Mouse (Mus musculus) stomach, embryonic 16.5 days (tissue): ENCODE results near the gene Tbc1d15. TPM values are rescaled to one million over a fixed set of nuclear protein-coding genes. Genes with fewer than 3 reads are reported as not detected.
A peak's percentile ranks its signal among the peaks of the same experiment; 100 is the strongest.

Experiments
- ATAC-seq: fragments of 200-750 bp; cut with Nextera tagmentation; 2 replicates; pipeline ENCODE4 v1.8.0; 2017; ENCODE audit warnings: moderate number of reproducible peaks, moderate TSS enrichment; ENCODE audit not compliant: insufficient read depth, low FRiP score
- H3K27ac ChIP-seq: fragments of 300-500 bp; sonication (generic); 2 replicates; pipeline ENCODE4 v1.5.1; 2014; ENCODE audit warnings: low read length
- H3K27me3 ChIP-seq: fragments of 300-500 bp; sonication (generic); 2 replicates; pipeline ENCODE4 v1.6.1; 2014; ENCODE audit warnings: low read length, control low read depth, mixed read lengths; ENCODE audit not compliant: control insufficient read depth, insufficient read depth
- H3K36me3 ChIP-seq: fragments of 300-500 bp; sonication (generic); 2 replicates; pipeline ENCODE4 v1.6.1; 2014; ENCODE audit warnings: low read length; ENCODE audit not compliant: control insufficient read depth, insufficient read depth
- H3K4me1 ChIP-seq: fragments of 300-500 bp; sonication (generic); 2 replicates; pipeline ENCODE4 v1.6.1; 2014; ENCODE audit warnings: low read length, control low read depth, mixed read lengths; ENCODE audit not compliant: control insufficient read depth, insufficient read depth
- H3K4me2 ChIP-seq: fragments of 300-500 bp; sonication (generic); 2 replicates; pipeline ENCODE4 v1.6.1; 2014; ENCODE audit warnings: low read depth, low read length, mixed read lengths
- H3K4me3 ChIP-seq: fragments of 300-500 bp; sonication (generic); replicated peaks from 2 replicates; pipeline ENCODE4 v1.5.1; 2014; ENCODE audit warnings: mild to moderate bottlenecking, low read length
- H3K9ac ChIP-seq: fragments of 300-500 bp; sonication (generic); 2 replicates; pipeline ENCODE4 v1.6.1; 2014; ENCODE audit warnings: low read length
- H3K9me3 ChIP-seq: fragments of 300-500 bp; sonication (generic); replicated peaks from 2 replicates; pipeline ENCODE4 v1.6.1; 2016; ENCODE audit warnings: low read length, control low read depth; ENCODE audit not compliant: control insufficient read depth
- WGBS: fragments of 180-500 bp; shearing (Covaris S2); extraction: QIAGEN DNeasy Blood & Tissue Kit; methylation state at CpG from one replicate; pipeline ENCODE4 v1.1.7; 2014; 5-methylcytosine and 5-hydroxymethylcytosine counted together
- polyA plus RNA-seq: library from polyadenylated mRNA; unstranded; fragments of >200 nt; fragmentation: Nextera tagmentation; extraction: Ambion mirVana; gene quantifications from 2 replicates; pipeline ENCODE4 v1.2.1, GENCODE M21; 2015

Gene Tbc1d15
- polyA plus RNA-seq = 43.4 and 49.5 TPM in 2 replicates

DNA sequence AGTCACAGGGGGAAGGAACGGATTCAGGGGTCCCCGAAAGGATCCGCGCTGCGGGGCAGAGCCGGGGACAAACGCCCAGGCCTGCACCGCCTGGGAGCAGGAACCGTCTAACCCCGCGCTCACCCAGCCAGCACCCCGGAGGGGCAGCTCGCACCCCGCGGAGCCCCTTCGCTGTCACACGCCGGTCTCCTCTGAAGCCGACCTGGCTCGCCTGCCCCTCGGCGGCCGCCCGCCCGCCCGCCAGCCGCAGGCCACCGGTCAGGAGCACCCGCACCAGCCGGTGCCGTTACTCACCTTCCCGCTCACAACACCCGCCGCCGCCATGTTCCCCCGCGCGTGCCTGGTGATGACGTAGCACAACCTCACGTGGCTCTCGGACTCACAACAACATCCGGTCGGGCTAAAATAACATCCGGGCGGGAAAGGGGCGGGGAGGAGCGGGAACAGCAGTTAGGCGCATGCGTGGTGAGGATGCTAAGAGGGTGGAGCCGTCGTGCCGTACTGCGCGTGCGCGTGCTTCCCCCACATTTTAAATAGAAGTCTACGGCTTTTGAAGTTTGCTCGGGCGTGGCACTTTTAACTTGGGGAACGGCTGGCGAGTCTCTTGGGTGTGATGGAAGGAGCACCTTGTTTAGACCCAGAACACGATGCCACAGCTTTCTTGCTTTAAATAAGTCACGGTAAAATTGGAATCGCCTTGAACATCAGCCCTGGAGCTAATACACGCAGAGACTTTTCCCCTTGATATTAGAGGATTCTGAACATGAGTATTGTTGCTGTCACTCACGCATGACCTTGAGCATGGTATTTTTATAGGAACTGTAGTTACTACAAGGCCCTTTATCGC is at the start of gene Tbc1d15:
Gene Tbc1d15, minus strand, starts transcription at position 380 of the 847 bp plus-strand sequence.
- no peaks in the 10 kb centered on the region for H3K27me3 ChIP-seq
- under 1% methylated on average over 67 of the region's 67 CpGs for WGBS
- ATAC-seq = peak; percentile 95
- H3K9ac ChIP-seq = peak within 1 kb of the TSS; percentile 90
- no peaks in the 10 kb centered on the region for H3K36me3 ChIP-seq
- H3K9me3 ChIP-seq = no peaks in the 10 kb centered on the region
- peak within 1 kb of the TSS; percentile 98 for H3K4me3 ChIP-seq
- H3K27ac ChIP-seq = peak within 1 kb of the TSS; percentile 93
- H3K4me2 ChIP-seq = peak within 1 kb of the TSS; percentile 82
- H3K4me1 ChIP-seq = peaks cover 10% of the 10 kb centered on the region

DNA sequence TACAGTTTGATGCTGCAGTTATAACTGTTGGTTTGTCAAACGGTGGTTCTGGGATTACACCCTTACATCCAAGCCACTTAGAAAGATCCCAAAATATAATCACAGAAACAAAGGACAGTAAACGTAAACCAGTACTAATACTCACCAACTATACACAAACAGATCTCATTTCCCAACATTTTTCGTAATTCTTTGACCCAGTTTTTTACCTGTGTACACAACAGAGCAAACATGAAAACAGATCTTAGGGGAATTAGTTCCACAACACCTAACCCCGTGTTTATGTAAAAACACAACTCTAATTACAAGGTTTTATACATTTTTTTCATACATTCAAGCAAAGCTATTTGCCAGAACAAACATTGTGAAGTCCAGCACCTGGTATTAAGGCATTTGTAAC is 47.4 kb upstream of the Tbc1d15 start:
- H3K4me2 ChIP-seq = no peak overlapping the region
- H3K4me1 ChIP-seq = no peaks in the 10 kb centered on the region
- WGBS = 88% methylated on average over 4 of the region's 4 CpGs
- no peak overlapping the region for H3K27ac ChIP-seq
- ATAC-seq = no peak
- no peak overlapping the region for H3K4me3 ChIP-seq
- peaks cover 7% of the 10 kb centered on the region; the same call in 1 of the 2 replicates for H3K36me3 ChIP-seq
- no peak overlapping the region for H3K9ac ChIP-seq
- H3K9me3 ChIP-seq = no peaks in the 10 kb centered on the region
- H3K27me3 ChIP-seq = no peaks in the 10 kb centered on the region

DNA sequence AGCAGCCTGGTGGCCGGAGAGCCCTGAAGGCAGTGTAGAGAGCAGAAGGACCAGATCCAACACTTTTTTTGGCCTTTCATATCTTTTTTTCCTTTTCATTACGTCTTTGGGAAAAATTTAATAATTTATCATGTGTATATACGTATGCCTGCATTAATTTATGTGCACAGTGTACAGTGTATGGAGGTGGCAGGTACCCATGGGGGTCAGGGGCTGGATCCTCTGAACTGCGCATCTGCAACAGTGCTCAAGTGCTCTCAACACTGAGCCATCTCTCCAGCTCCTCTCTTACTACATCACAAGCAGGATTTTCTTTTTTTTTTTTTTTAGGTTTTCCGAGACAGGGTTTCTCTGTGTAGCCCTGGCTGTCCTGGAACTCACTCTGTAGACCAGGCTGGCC is 46.3 kb upstream of the Tbc1d15 start:
- Histone ChIP-seq H3K9ac (no peak overlapping the region), H3K36me3 (peaks cover 7% of the 10 kb centered on the region; the same call in 1 of the 2 replicates), H3K9me3 (no peaks in the 10 kb centered on the region), H3K4me3 (no peak overlapping the region), H3K4me1 (no peaks in the 10 kb centered on the region), H3K4me2 (no peak overlapping the region), H3K27ac (no peak overlapping the region), H3K27me3 (no peaks in the 10 kb centered on the region)
- ATAC-seq = no peak
- WGBS = 83% methylated on average over 5 of the region's 5 CpGs

DNA sequence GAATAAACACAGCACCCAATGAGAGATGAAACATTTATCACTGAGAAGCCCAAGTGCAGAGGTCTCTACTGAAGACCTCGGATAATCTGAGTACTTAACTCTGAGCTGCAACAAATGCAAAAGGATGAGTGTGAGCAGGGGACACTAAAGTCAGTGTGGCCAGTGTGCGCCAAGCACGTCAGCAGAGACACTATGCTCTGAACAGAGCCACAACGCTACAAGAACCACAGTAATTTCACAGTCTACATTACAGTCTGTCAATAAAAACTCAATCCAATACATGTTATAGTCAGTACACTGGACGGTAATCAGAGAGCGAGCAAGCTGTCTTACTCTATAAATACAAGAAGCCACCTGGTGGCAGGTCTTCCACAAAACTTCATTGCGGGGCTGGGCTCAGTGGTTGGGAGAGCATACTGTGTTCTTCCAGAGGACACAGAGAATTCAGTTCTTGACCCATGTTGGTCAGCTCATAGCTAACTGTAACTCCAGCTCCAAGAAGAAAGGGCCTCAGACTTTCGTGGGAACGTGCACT is 45.2 kb upstream of the Tbc1d15 start:
- peaks cover 13% of the 10 kb centered on the region; the same call in 1 of the 2 replicates for H3K36me3 ChIP-seq
- 68% methylated on average over 9 of the region's 9 CpGs for WGBS
- no peak for ATAC-seq

DNA sequence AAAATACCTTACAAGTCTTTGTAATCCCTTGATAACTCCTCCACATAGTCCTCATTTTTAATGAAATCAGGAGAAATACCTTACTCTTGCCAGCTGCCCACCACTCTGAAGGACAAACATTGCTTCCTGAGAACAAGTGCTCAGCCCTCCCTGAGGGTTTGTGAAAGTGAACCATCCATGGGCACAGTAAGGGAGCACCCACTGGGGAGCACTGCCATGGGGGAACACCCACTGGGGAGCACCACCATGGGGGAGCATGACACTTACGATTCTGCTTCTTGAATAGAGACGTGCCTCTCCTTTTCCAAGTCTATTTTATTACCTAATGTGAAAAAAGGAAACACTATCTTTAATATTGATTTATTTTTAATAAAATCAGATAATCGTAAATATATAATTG is 43.9 kb upstream of the Tbc1d15 start:
- no peak overlapping the region for H3K4me2 ChIP-seq
- no peaks in the 10 kb centered on the region for H3K27me3 ChIP-seq
- H3K4me1 ChIP-seq = no peaks in the 10 kb centered on the region
- 94% methylated on average over 3 of the region's 3 CpGs for WGBS
- H3K9me3 ChIP-seq = no peaks in the 10 kb centered on the region
- peaks cover 14% of the 10 kb centered on the region; the same call in 1 of the 2 replicates for H3K36me3 ChIP-seq
- no peak overlapping the region for H3K9ac ChIP-seq
- no peak for ATAC-seq
- H3K27ac ChIP-seq = no peak overlapping the region
- H3K4me3 ChIP-seq = no peak overlapping the region

More for the DNA sequence above, 45.2 kb upstream of the Tbc1d15 start:
- Histone ChIP-seq H3K4me1 (no peaks in the 10 kb centered on the region), H3K9ac (no peak overlapping the region), H3K9me3 (no peaks in the 10 kb centered on the region), H3K4me2 (no peak overlapping the region), H3K4me3 (no peak overlapping the region), H3K27me3 (no peaks in the 10 kb centered on the region), H3K27ac (no peak overlapping the region)

DNA sequence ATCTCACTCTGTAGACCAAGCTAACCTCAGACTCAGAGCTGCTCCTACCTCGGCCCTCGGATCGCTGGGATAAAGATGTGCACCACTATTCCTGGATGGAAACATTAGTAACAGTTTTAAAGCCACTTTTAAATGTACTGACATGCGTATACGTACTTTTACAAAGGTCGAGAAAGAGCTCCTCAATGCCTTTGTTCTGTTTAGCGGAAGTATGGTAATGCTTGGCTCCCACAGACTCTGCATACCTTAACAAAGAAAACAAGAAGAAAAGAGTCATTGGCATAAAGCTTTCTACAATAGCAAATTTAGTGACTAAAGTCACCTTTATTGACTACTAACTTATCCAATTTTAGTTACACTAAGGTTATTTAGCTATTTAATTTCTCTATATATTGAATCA is 43.4 kb upstream of the Tbc1d15 start:
- peaks cover 9% of the 10 kb centered on the region; the same call in 1 of the 2 replicates for H3K36me3 ChIP-seq
- H3K4me1 ChIP-seq = no peaks in the 10 kb centered on the region
- WGBS = 95% methylated on average over 7 of the region's 7 CpGs
- H3K4me3 ChIP-seq = no peak overlapping the region
- no peak overlapping the region for H3K9ac ChIP-seq
- no peaks in the 10 kb centered on the region for H3K9me3 ChIP-seq
- no peak overlapping the region for H3K4me2 ChIP-seq
- no peak for ATAC-seq
- no peak overlapping the region for H3K27ac ChIP-seq
- H3K27me3 ChIP-seq = no peaks in the 10 kb centered on the region

DNA sequence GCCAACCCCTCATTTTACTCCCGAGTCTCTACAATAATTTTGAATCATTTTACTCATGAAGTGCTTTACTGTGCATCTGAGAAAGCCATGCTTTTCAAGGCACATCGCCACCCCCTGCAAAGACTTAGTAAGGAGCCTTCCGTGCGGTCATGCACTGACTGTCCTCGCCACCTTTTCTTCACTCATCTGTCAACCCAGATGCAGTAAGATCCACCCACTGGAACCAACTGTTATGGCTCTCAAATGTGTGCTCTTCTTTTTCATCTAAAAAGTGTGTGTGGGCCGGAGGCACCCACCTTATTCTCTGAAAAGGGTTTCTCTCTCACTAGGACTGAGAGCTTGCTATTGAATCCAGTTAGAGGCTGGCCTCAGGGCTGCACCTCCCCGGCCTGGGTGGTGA is 42.7 kb upstream of the Tbc1d15 start:
- H3K9ac ChIP-seq = no peak overlapping the region
- no peak overlapping the region for H3K4me3 ChIP-seq
- whole genome bisulfite sequencing = 92% methylated on average over 7 of the region's 7 CpGs
- no peak overlapping the region for H3K27ac ChIP-seq
- peaks cover 7% of the 10 kb centered on the region; the same call in 1 of the 2 replicates for H3K36me3 ChIP-seq
- no peaks in the 10 kb centered on the region for H3K9me3 ChIP-seq
- no peaks in the 10 kb centered on the region for H3K27me3 ChIP-seq
- H3K4me1 ChIP-seq = no peaks in the 10 kb centered on the region
- no peak overlapping the region for H3K4me2 ChIP-seq
- ATAC-seq = no peak

DNA sequence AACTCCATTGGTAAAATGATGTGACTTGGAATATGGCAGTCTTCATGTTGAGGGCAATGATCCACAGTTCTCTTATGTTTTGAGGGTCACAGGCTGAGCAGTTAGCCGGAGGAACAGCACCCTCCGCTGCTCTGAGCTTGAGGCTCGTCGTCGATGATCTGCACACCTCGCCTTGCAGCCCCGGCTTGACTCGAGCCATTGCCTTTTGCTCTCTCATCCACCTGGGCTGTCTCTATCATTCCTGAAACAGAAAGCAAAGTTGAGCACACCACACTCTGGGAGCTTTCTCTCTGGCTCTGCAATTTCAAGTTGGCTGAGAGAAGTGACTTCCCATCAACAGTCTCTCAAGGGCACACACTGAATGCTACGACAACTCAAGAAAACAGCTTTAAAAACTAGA is 39.4 kb upstream of the Tbc1d15 start:
- H3K9me3 ChIP-seq = no peaks in the 10 kb centered on the region
- peaks cover 19% of the 10 kb centered on the region for H3K36me3 ChIP-seq
- no peaks in the 10 kb centered on the region for H3K4me1 ChIP-seq
- no peak overlapping the region for H3K4me2 ChIP-seq
- no peak overlapping the region for H3K27ac ChIP-seq
- no peaks in the 10 kb centered on the region for H3K27me3 ChIP-seq
- H3K9ac ChIP-seq = no peak overlapping the region
- 94% methylated on average over 9 of the region's 9 CpGs for WGBS
- no peak for ATAC-seq
- H3K4me3 ChIP-seq = no peak overlapping the region

DNA sequence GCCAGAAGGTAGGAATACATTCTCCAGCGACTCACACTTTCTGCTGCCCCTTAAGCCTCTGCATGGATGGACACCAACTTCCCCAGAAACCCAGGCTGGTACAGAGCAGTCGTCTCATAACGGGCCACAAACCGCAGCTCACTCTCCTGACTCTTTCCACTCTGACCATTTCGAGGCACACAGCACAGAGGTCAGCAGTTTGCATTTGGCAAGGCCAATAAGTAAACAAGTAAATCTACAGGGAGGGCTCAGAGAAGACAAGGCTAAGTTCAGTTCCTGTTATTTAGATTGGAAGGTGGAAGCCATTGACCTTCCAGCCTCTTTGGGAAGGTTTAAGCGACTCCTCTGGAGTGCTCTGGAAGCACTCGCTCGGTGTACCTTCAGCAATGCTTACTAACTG is 37.6 kb upstream of the Tbc1d15 start:
- no peak overlapping the region for H3K9ac ChIP-seq

More for the DNA sequence above, 37.6 kb upstream of the Tbc1d15 start:
- H3K4me3 ChIP-seq = no peak overlapping the region
- no peak overlapping the region for H3K27ac ChIP-seq
- H3K36me3 ChIP-seq = peaks cover 19% of the 10 kb centered on the region
- no peak for ATAC-seq
- no peaks in the 10 kb centered on the region for H3K27me3 ChIP-seq
- no peaks in the 10 kb centered on the region for H3K4me1 ChIP-seq
- no peak overlapping the region for H3K4me2 ChIP-seq
- 84% methylated on average over 8 of the region's 8 CpGs for WGBS
- no peaks in the 10 kb centered on the region for H3K9me3 ChIP-seq
